Mouse (Mus musculus) liver, postnatal 0 days (tissue): ENCODE results near the gene Rnf5. TPM values are rescaled to one million over a fixed set of nuclear protein-coding genes. Genes with fewer than 3 reads are reported as not detected.

Experiments
- ATAC-seq: fragments of 200-750 bp; cut with Nextera tagmentation; 2 replicates; pipeline ENCODE4 v1.8.0; 2017; ENCODE audit warnings: mild to moderate bottlenecking, moderate library complexity
- DNase-seq: peaks from one replicate; pipeline ENCODE4 v3.0.0-alpha.2; 2016
- H3K27ac ChIP-seq: fragments of 300-500 bp; sonication (generic); 2 replicates; pipeline ENCODE4 v1.5.1; 2014; ENCODE audit warnings: antibody characterized with exemption, moderate library complexity, mild to moderate bottlenecking, low read depth
- H3K27me3 ChIP-seq: fragments of 300-500 bp; sonication (generic); 2 replicates; pipeline ENCODE4 v1.6.1; 2014; ENCODE audit warnings: low read length, control low read depth, mixed read lengths; ENCODE audit not compliant: insufficient read depth
- H3K36me3 ChIP-seq: fragments of 300-500 bp; sonication (generic); replicated peaks from 2 replicates; pipeline ENCODE4 v1.6.1; 2014; ENCODE audit warnings: mild to moderate bottlenecking, control low read depth, low read length, moderate library complexity, mixed read lengths; ENCODE audit not compliant: insufficient read depth
- H3K4me1 ChIP-seq: fragments of 300-500 bp; sonication (generic); 2 replicates; pipeline ENCODE4 v1.6.1; 2014; ENCODE audit warnings: antibody characterized with exemption, mild to moderate bottlenecking, control low read depth; ENCODE audit not compliant: insufficient read depth
- H3K4me2 ChIP-seq: fragments of 300-500 bp; sonication (generic); 2 replicates; pipeline ENCODE4 v1.6.1; 2014; ENCODE audit warnings: low read depth, mild to moderate bottlenecking, low read length, moderate library complexity, mixed read lengths
- H3K4me3 ChIP-seq: fragments of 300-500 bp; sonication (generic); 2 replicates; pipeline ENCODE4 v1.5.1; 2014; ENCODE audit warnings: low read depth, low read length
- H3K9ac ChIP-seq: fragments of 300-500 bp; sonication (generic); replicated peaks from 2 replicates; pipeline ENCODE4 v1.6.1; 2014; ENCODE audit warnings: mild to moderate bottlenecking, moderate library complexity
- H3K9me3 ChIP-seq: fragments of 300-500 bp; sonication (generic); 2 replicates; pipeline ENCODE4 v1.6.1; 2016; ENCODE audit warnings: mild to moderate bottlenecking, control low read depth, low read length, mixed read lengths
- CTCF ChIP-seq: sonication (generic); IDR thresholded peaks from 2 replicates; pipeline ENCODE4 v1.5.1; 2016; ENCODE audit warnings: antibody characterized with exemption, low read depth
- EP300 ChIP-seq: IDR thresholded peaks from 2 replicates; pipeline ENCODE4 v1.6.1; 2016; ENCODE audit warnings: antibody characterized with exemption, low read depth, mild to moderate bottlenecking
- WGBS: fragments of 180-500 bp; shearing (Covaris S2); extraction: QIAGEN DNeasy Blood & Tissue Kit; methylation state at CpG from one replicate; pipeline ENCODE4 v1.1.7; 2014; ENCODE audit not compliant: insufficient replicate concordance; 5-methylcytosine and 5-hydroxymethylcytosine counted together
- polyA plus RNA-seq: library from polyadenylated mRNA; unstranded; fragments of >200 nt; fragmentation: Nextera tagmentation; extraction: Ambion mirVana; gene quantifications from 2 replicates; pipeline ENCODE4 v1.2.1, GENCODE M21; 2015

Rnf5 gene
- polyA plus RNA-seq, 1 experiment from 2014 or later: 78.4 TPM

GRCm38 (mm10) chr17:34592581-34593549 is 10.6 kb downstream of the Rnf5 start:
- H3K27me3 ChIP-seq: no peaks in the 10 kb centered on the region
- ATAC-seq (no peak), DNase-seq (no peak)
- H3K27ac ChIP-seq: peak overlapping the region; percentile 84
- peak overlapping the region; percentile 99 for H3K4me2 ChIP-seq
- H3K9ac ChIP-seq: peak overlapping the region; percentile 88
- peak overlapping the region; percentile 69 for H3K4me3 ChIP-seq
- WGBS: 3% methylated on average over 28 of the region's 32 CpGs
- no peaks in the 10 kb centered on the region for H3K9me3 ChIP-seq
- no peak for TF ChIP-seq CTCF
- peaks cover 63% of the 10 kb centered on the region for H3K4me1 ChIP-seq
- peaks cover 22% of the 10 kb centered on the region for H3K36me3 ChIP-seq

- Histone ChIP-seq H3K9me3 (no peaks in the 10 kb centered on the region), H3K36me3 (peaks cover 22% of the 10 kb centered on the region), H3K27me3 (no peaks in the 10 kb centered on the region), H3K4me2 (peak overlapping the region; percentile 99), H3K27ac (peak overlapping the region; percentile 84), H3K4me1 (peaks cover 62% of the 10 kb centered on the region), H3K4me3 (peak overlapping the region; percentile 69), H3K9ac (peak overlapping the region; percentile 88)
- TF ChIP-seq EP300: no peak
- TF ChIP-seq CTCF: no peak
- ATAC-seq: peak; percentile 59
- DNase-seq: peak; percentile 95
- WGBS: 0% methylated on average over 28 of the region's 35 CpGs
These were observed 11.5 kb downstream of the Rnf5 start for GRCm38 (mm10) chr17:34591994-34592375.

GRCm38 (mm10) chr17:34591029-34591993 is 12.2 kb downstream of the Rnf5 start, which contains the start of gene Pbx2:
Gene Pbx2 (plus strand): TSS chr17:34591266.
- Histone ChIP-seq H3K9ac (peak within 1 kb of the TSS; percentile 88), H3K27ac (peak within 1 kb of the TSS; percentile 84), H3K4me1 (peaks cover 68% of the 10 kb centered on the region), H3K4me3 (peak within 1 kb of the TSS; percentile 69), H3K36me3 (peaks cover 22% of the 10 kb centered on the region), H3K4me2 (peak within 1 kb of the TSS; percentile 99), H3K27me3 (no peaks in the 10 kb centered on the region), H3K9me3 (no peaks in the 10 kb centered on the region)
- 0 out of 2 replicates have a peak, but pooled peaks have one; percentile 3 for ATAC-seq
- peak; percentile 64 for DNase-seq
- TF ChIP-seq EP300 (no peak), CTCF (no peak)
- 5% methylated on average over 21 of the region's 21 CpGs for WGBS

- H3K36me3 ChIP-seq: peaks cover 14% of the 10 kb centered on the region
- ATAC-seq: no peak
- peaks cover 68% of the 10 kb centered on the region for H3K4me1 ChIP-seq
- H3K9ac ChIP-seq: peak overlapping the region; percentile 88
- H3K4me2 ChIP-seq: peak overlapping the region; percentile 99
- no peak for TF ChIP-seq EP300
- TF ChIP-seq CTCF: no peak
- no peaks in the 10 kb centered on the region for H3K27me3 ChIP-seq
- H3K9me3 ChIP-seq: no peaks in the 10 kb centered on the region
- no peak for DNase-seq
- peak overlapping the region; percentile 69 for H3K4me3 ChIP-seq
- peak overlapping the region; percentile 84 for H3K27ac ChIP-seq
- WGBS: 39% methylated on average over 12 of the region's 15 CpGs
These were observed 13.1 kb downstream of the Rnf5 start for GRCm38 (mm10) chr17:34590154-34590987.

- peaks cover 7% of the 10 kb centered on the region for H3K36me3 ChIP-seq
- H3K9me3 ChIP-seq: no peaks in the 10 kb centered on the region
- WGBS: 3% methylated on average over 7 of the region's 7 CpGs
- H3K4me2 ChIP-seq: peak within 1 kb of the TSS; percentile 99
- peak within 1 kb of the TSS; percentile 88 for H3K9ac ChIP-seq
- TF ChIP-seq EP300 (no peak), CTCF (no peak)
- peak within 1 kb of the TSS; percentile 84 for H3K27ac ChIP-seq
- H3K27me3 ChIP-seq: no peaks in the 10 kb centered on the region
- H3K4me1 ChIP-seq: peaks cover 68% of the 10 kb centered on the region
- DNase-seq: no peak
- H3K4me3 ChIP-seq: peak within 1 kb of the TSS; percentile 69
- no peak for ATAC-seq
These were observed 13.8 kb downstream of the Rnf5 start, which contains the start of gene Gpsm3 for GRCm38 (mm10) chr17:34589681-34590101. Gene Gpsm3 (plus strand): TSS chr17:34589806.
